Comparison of ENCODE assay signal across 9 mouse cellular contexts in genomic region chrX:77810608-77811206, GRCm38 (mm10). TPM values are rescaled to one million over a fixed set of nuclear protein-coding genes. Genes with fewer than 3 reads are reported as not detected.
DNase-seq lines count a peak whose midpoint lies in the region; ATAC-seq and TF ChIP-seq lines count a peak whose summit lies in the region.
"Had no signal": no experiment of that assay in that cellular context is flagged by ENCODE, and none has a peak within 500 bp of the region (broad histone marks: within the 10 kb centered on the region; RNA-seq: fewer than 3 reads in every experiment).

No protein-coding gene starts in this region.

- no peak overlapping the region for H3ac ChIP-seq in myocyte (ENCODE audit: control insufficient read depth, insufficient read length)

- H3K4me1 ChIP-seq in forebrain, embryonic 10.5 days: no peaks in the 10 kb centered on the region
- no peaks in the 10 kb centered on the region for H3K4me1 ChIP-seq in heart, embryonic 16.5 days (ENCODE audit: control insufficient read depth, insufficient read depth, low read length)
- H3K4me1 ChIP-seq in liver, embryonic 11.5 days (replicated peaks; ENCODE audit: control insufficient read depth, insufficient read depth, low read length): no peaks in the 10 kb centered on the region
- no peaks in the 10 kb centered on the region for H3K4me1 ChIP-seq in stomach, postnatal 0 days (replicated peaks; ENCODE audit: control insufficient read depth, insufficient read depth)

- peak; percentile 81 for TF ChIP-seq CTCF in stomach, postnatal 0 days (IDR thresholded peaks at IDR 0.05; ENCODE audit: low read depth)

- H3K4me2 ChIP-seq in heart, embryonic 16.5 days (ENCODE audit: low read depth, low read length): peak overlapping the region; percentile 57
- peak overlapping the region; percentile 57 for H3K4me2 ChIP-seq in liver, embryonic 11.5 days
- H3K4me2 ChIP-seq in myocyte (ENCODE audit: low read depth): peak overlapping the region; percentile 65
- H3K4me2 ChIP-seq in stomach, postnatal 0 days (replicated peaks; ENCODE audit: low read depth): peak overlapping the region; percentile 49

- no peaks in the 10 kb centered on the region for H3K9me3 ChIP-seq in forebrain, embryonic 10.5 days
- no peaks in the 10 kb centered on the region for H3K9me3 ChIP-seq in heart, embryonic 16.5 days (replicated peaks; ENCODE audit: control insufficient read depth, low read length)
- no peaks in the 10 kb centered on the region for H3K9me3 ChIP-seq in liver, embryonic 11.5 days (ENCODE audit: control insufficient read depth, low read length)
- H3K9me3 ChIP-seq in stomach, postnatal 0 days (ENCODE audit: control insufficient read depth, low read length): no peaks in the 10 kb centered on the region

- H3K27me3 ChIP-seq in forebrain, embryonic 10.5 days (ENCODE audit: poor library complexity, severe bottlenecking): no peaks in the 10 kb centered on the region
- no peaks in the 10 kb centered on the region for H3K27me3 ChIP-seq in heart, embryonic 16.5 days (ENCODE audit: control insufficient read depth, insufficient read depth, low read length)
- no peaks in the 10 kb centered on the region for H3K27me3 ChIP-seq in liver, embryonic 11.5 days (replicated peaks; ENCODE audit: control insufficient read depth, insufficient read depth, low read length)
- H3K27me3 ChIP-seq in myocyte (ENCODE audit: control insufficient read depth, insufficient read depth, insufficient read length): no peaks in the 10 kb centered on the region
- no peaks in the 10 kb centered on the region for H3K27me3 ChIP-seq in stomach, postnatal 0 days (ENCODE audit: control insufficient read depth, insufficient read depth, low read length)

- ATAC-seq in CD4-positive, CD25-positive, alpha-beta regulatory T cell, adult 4 months: peak; percentile 68
- ATAC-seq in heart, embryonic 16.5 days (replicated peaks; ENCODE audit: extremely low read depth, insufficient read depth, low FRiP score): peak; percentile 49; the same call in 1 of the 2 replicates
- peak; percentile 73 for ATAC-seq in liver, embryonic 11.5 days (replicated peaks; ENCODE audit: low FRiP score)
- ATAC-seq in stomach, postnatal 0 days (ENCODE audit: low FRiP score, low TSS enrichment): peak; percentile 76

- peak overlapping the region; percentile 48 for H3K4me3 ChIP-seq in forebrain, embryonic 10.5 days
- H3K4me3 ChIP-seq in heart, embryonic 16.5 days (ENCODE audit: low read length): peak overlapping the region; percentile 53
- peak overlapping the region; percentile 36 for H3K4me3 ChIP-seq in liver, embryonic 11.5 days (ENCODE audit: low read depth, low read length)
- H3K4me3 ChIP-seq in myocyte: peak overlapping the region; percentile 14
- H3K4me3 ChIP-seq in stomach, postnatal 0 days (ENCODE audit: low read depth, low read length): peak overlapping the region; percentile 40

- DNase-seq in brain, adult 2 months (ENCODE audit: low read depth, low spot score): peak; percentile 88
- peak; percentile 56 for DNase-seq in forebrain, embryonic 10.5 days (ENCODE audit: extremely low spot score, low spot score)
- DNase-seq in kidney, postnatal 14 days: peak; percentile 59
- peak; percentile 48 for DNase-seq in liver, embryonic 11.5 days (ENCODE audit: low spot score)
- peak; percentile 63 for DNase-seq in stomach, postnatal 0 days (ENCODE audit: low spot score)

- peak overlapping the region; percentile 56 for H3K9ac ChIP-seq in heart, embryonic 16.5 days (ENCODE audit: low read length)
- H3K9ac ChIP-seq in liver, embryonic 11.5 days (ENCODE audit: low read depth, low read length): peak overlapping the region; percentile 9; the same call in 1 of the 2 replicates
- H3K9ac ChIP-seq in stomach, postnatal 0 days (ENCODE audit: low read length): peak overlapping the region; percentile 47

- TF ChIP-seq POLR2A in myocyte (IDR thresholded peaks at IDR 0.05; ENCODE audit: insufficient read length, low read depth): no peak

- no peaks in the 10 kb centered on the region for H3K79me2 ChIP-seq in myocyte (ENCODE audit: control insufficient read depth, insufficient read depth)

- peak overlapping the region; percentile 73 for H3K27ac ChIP-seq in forebrain, embryonic 10.5 days
- H3K27ac ChIP-seq in heart, embryonic 16.5 days (ENCODE audit: low read length): peak overlapping the region; percentile 66
- H3K27ac ChIP-seq in liver, embryonic 11.5 days (ENCODE audit: low read depth, low read length): no peak overlapping the region
- H3K27ac ChIP-seq in stomach, postnatal 0 days (replicated peaks): peak overlapping the region; percentile 75

- TF ChIP-seq EP300 in stomach, postnatal 0 days (optimal IDR thresholded peaks at IDR 0.05): no peak

- 16% methylated on average over 17 of the region's 17 CpGs for WGBS in forebrain, embryonic 10.5 days
- 21% methylated on average over 17 of the region's 17 CpGs for WGBS in heart, embryonic 16.5 days
- 15% methylated on average over 17 of the region's 17 CpGs for WGBS in liver, embryonic 11.5 days
- 19% methylated on average over 17 of the region's 17 CpGs for WGBS in stomach, postnatal 0 days

- no peaks in the 10 kb centered on the region for H3K36me3 ChIP-seq in forebrain, embryonic 10.5 days (replicated peaks)
- H3K36me3 ChIP-seq in heart, embryonic 16.5 days (ENCODE audit: control insufficient read depth, insufficient read depth): no peaks in the 10 kb centered on the region
- no peaks in the 10 kb centered on the region for H3K36me3 ChIP-seq in liver, embryonic 11.5 days (ENCODE audit: control insufficient read depth, insufficient read depth, low read length)
- H3K36me3 ChIP-seq in myocyte (ENCODE audit: control insufficient read depth, insufficient read depth): no peaks in the 10 kb centered on the region
- no peaks in the 10 kb centered on the region for H3K36me3 ChIP-seq in stomach, postnatal 0 days (ENCODE audit: control insufficient read depth, insufficient read depth, low read length)

TF ChIP-seq in myocyte, 11 proteins besides CTCF, POLR2A, EP300 and RAD21:
- TF ChIP-seq SRF (IDR thresholded peaks at IDR 0.05; ENCODE audit: control insufficient read depth, insufficient read length, low read depth) (peak; percentile 58), TCF12 (IDR thresholded peaks at IDR 0.05; ENCODE audit: insufficient read depth, poor library complexity, severe bottlenecking) (no peak)

RNA-seq across cellular contexts. Expression of gene Prkx, which starts 14.6 kb away (rescaled TPM):
- 10 to 100 TPM; 23.0 to 25.3 TPM for polyA plus RNA-seq in CD4-positive, CD25-positive, alpha-beta regulatory T cell, adult 4 months (2017; shearing (Covaris generic))
- 11.1 TPM in 2 replicates for polyA plus RNA-seq in forebrain, embryonic 10.5 days (2016; fragmentation: Nextera tagmentation; extraction: Ambion mirVana)
- polyA plus RNA-seq in heart, embryonic 16.5 days (2015; fragmentation: Nextera tagmentation; extraction: Ambion mirVana): 12.8 and 14.1 TPM in 2 replicates
- 6.4 and 6.6 TPM in 2 replicates for polyA plus RNA-seq in liver, embryonic 11.5 days (2014; fragmentation: Nextera tagmentation; extraction: Ambion mirVana)
- polyA plus RNA-seq in myocyte (2012; fragmentation: generic; extraction: Trizol): 11.6 TPM
- 11.9 and 12.6 TPM in 2 replicates for polyA plus RNA-seq in stomach, postnatal 0 days (2015; fragmentation: Nextera tagmentation; extraction: Ambion mirVana)

RNA-seq across cellular contexts. Expression of gene Pbsn, which starts 42.7 kb away (rescaled TPM):
- not detected for polyA plus RNA-seq in CD4-positive, CD25-positive, alpha-beta regulatory T cell, adult 4 months (2017; shearing (Covaris generic))
- not detected in 2 replicates for polyA plus RNA-seq in forebrain, embryonic 10.5 days (2016; fragmentation: Nextera tagmentation; extraction: Ambion mirVana)
- polyA plus RNA-seq in heart, embryonic 16.5 days (2015; fragmentation: Nextera tagmentation; extraction: Ambion mirVana): not detected in 2 replicates
- not detected in 2 replicates for polyA plus RNA-seq in liver, embryonic 11.5 days (2014; fragmentation: Nextera tagmentation; extraction: Ambion mirVana)
- not detected for polyA plus RNA-seq in myocyte (2012; fragmentation: generic; extraction: Trizol)
- polyA plus RNA-seq in stomach, postnatal 0 days (2015; fragmentation: Nextera tagmentation; extraction: Ambion mirVana): not detected in 2 replicates
- polyA plus RNA-seq: frontal cortex, adult 2 months had no signal

RNA-seq across cellular contexts. Expression of gene Gm14744, which starts 53.9 kb away (rescaled TPM):
- not detected for polyA plus RNA-seq in CD4-positive, CD25-positive, alpha-beta regulatory T cell, adult 4 months (2017; shearing (Covaris generic))
- polyA plus RNA-seq in forebrain, embryonic 10.5 days (2016; fragmentation: Nextera tagmentation; extraction: Ambion mirVana): not detected in 2 replicates
- not detected in 2 replicates for polyA plus RNA-seq in heart, embryonic 16.5 days (2015; fragmentation: Nextera tagmentation; extraction: Ambion mirVana)
- not detected in 2 replicates for polyA plus RNA-seq in liver, embryonic 11.5 days (2014; fragmentation: Nextera tagmentation; extraction: Ambion mirVana)
- polyA plus RNA-seq in myocyte (2012; fragmentation: generic; extraction: Trizol): not detected
- polyA plus RNA-seq in stomach, postnatal 0 days (2015; fragmentation: Nextera tagmentation; extraction: Ambion mirVana): not detected in 2 replicates
- polyA plus RNA-seq: frontal cortex, adult 2 months had no signal
